Mouse (Mus musculus) cerebellum, postnatal 14 days (tissue): ENCODE results near the gene Fbxo6.
"Not testable (repeated sequence)": the region's sequence is repeated elsewhere in the genome, so short reads cannot be mapped to it uniquely, and the experiment has no call there.

Experiments
- DNase-seq, 2 experiments: peaks; one replicate each; pipeline ENCODE4 v3.0.0; 2021; ENCODE audit warnings: mixed read lengths in 2 of 2

Gene Fbxo6

DNA sequence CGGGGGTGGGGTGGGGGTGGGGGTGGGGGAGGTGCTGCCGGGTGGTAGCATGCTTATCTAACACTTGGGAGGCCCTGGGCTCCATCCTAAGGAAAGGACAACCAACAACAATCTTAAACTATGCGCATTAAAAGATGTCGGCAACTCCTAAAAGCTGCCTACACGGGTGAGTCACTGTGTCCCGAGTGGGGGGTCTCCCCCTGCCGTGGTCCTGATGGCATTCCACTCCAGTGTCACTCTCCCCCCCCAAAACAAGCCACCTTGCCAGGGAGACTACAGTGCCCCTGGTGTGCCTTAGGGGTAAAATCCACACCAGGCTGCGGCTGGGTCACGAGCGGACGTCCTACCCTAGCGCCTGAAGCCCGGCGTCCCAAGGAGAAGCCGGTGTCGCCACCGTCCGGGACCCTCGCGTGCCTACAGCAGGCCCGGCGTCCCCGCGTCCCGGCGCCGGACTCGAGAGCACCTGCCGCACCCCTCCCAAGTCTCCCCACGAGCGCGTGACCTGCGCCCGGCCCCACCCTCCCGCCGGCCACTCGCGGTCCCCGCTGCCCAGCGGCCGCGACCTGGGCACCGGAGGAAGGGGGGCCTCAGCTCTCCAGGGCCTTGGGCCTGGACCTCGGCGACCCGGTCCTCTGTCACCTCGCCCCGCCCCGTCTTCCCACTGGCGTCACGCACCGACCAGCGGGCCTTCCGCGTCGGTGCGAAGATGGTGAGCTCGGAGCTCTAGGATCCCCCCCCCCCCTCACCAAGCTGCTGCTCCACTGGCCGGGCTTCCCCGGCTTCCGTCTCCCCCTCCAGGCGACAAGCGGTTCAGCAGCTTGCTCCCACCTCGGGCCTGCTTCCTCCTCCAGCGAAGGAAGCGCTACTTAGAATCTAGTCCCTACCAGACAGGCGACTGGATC is at the start of gene Fbxo6:
Gene Fbxo6 (minus strand): TSS at position 874 of the 902 bp plus-strand sequence.
- DNase-seq, result peak; percentile 90 to 92

DNA sequence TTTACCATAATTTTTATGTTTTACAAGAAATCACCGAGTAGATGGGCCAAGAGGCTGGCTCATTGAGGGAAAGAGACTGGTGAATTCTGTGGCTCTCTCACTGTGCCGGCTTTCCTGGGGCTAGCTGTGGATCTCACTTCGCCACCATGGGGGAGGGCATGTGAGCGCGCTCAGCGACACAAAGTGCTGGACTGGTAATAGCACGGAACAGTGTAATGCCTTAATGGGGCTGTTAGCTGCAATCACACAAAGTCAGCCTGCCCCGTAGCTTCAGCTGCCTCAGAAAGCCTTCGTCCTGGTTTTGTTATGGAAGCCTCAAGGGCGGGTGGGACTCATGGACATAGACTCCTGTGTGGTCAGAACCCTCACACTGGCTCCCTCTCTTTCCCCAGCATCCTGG is 46.8 kb upstream of the Fbxo6 start:
- DNase-seq, result no peak

DNA sequence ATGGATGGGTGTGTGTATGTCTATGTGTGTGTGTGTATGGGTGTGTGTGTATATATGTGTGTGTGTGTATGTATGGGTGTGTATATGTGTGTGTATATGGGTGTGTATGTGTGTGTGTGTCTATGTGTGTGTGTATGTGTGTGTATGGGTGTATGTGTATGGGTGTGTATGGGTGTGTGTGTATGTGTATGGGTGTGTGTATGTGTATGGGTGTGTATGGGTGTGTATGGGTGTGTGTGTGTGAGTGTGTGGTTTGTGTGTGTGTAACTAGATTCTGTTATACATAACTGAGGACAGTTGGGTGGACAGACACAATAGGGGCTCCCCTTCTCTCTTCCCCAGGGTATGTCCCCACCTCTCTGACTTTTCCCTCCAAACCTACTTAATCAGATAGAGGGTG is 42.5 kb upstream of the Fbxo6 start:
- no peak for DNase-seq

DNA sequence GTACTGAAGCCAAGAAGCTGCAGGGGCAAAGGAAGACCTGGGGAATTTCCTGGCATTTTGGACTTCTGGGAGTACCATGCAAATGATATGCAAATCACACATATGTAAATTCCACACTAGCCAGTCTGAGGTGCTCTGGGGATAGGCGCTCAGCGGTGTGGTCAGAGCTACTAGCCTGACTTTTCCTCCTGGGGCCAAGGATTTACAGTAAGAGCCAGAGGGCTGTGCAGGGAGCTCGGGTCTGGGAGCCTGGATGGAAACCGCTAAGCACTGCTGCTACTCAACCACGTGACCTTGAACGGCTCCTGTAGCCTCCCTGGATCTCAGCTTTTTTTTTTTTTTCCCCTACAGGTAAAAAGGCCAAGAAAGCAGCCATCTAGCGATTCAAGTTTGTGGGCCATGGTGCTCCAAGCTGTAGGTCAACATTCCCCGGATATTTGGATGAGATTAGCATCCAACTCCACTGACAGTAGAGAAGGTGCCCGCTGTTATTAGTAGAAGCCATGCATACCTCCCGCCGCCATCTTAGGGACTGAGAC is 40.8 kb upstream of the Fbxo6 start:
- peak in 1 of 2 experiments; percentile 44 for DNase-seq

DNA sequence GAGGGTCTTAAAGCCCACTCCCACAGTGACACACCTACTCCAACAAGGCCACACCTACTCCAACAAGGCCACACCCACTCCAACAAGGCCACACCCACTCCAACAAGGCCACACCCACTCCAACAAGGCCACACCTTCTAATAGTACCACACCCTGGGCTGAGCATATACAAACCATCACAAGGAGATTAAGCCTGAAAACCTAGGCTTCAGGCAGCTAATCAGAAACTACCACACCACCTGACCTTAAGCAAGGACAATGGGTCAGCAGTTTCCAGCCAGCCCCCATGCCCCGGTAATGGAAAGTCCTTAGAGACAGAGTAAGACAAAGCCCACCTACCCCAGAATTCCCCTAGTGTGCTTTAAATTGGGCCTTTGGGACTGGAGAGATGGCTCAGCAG is 36.8 kb upstream of the Fbxo6 start:
- DNase-seq, result not testable (repeated sequence)

DNA sequence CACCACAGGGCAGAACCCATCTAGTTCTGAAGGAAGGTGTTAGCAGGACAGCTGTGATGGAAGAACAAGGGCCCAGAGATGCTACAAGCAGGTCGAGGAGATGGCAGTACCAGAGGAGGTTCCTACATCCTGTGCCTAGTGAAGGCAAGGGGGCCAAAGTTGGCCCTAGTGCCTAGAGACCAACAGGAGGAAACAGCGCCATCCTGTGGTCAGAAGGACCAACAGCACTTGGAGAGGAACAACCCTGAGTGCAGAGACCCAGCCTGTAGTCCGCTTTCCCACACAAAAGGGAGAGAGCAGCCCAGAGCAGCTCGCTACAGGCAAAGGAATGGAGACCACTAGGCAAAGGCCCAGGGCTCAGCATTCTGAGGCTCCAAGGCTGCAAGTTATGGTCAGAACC is 33.9 kb upstream of the Fbxo6 start:
- no peak for DNase-seq

DNA sequence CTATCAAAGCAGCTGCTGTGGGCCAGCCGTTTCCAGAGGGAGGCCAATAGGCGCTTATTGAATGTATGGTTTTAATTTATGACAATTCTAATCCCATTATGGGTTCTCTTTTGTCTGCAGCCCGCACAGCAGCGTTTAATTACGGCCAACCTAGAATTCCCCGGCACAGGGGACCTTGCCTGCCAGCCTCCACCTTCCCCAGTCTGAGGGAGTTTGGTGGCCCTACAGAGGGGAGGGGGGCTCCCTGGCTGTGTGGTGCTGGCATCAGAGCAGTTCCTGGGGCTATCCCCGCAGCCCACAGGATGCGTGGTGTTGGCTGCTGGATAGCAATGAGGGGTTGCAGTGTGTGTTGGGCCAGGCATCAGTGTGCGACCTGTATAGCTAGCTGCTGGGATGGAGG is 32.6 kb upstream of the Fbxo6 start:
- DNase-seq, result no peak

DNA sequence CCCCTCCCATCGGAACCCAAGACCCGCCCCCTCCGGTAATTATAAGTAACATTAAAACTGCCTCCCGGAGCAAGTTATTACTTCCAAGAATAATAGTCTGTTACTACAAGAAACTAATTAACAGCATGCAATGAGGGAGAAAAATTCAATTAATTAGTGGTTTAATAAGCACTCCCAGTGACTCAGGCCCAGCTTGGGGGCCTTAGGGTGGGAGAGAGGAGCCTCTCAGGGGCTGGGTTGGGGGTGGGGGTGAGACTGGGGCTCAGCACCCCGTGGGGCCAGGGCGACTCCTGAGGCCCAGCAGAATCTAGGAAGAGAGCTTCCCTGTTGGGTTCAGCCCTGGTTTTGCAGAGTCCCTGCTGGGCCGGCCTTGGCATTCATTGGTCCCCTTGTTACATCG is 30.4 kb upstream of the Fbxo6 start:
- DNase-seq, result no peak

DNA sequence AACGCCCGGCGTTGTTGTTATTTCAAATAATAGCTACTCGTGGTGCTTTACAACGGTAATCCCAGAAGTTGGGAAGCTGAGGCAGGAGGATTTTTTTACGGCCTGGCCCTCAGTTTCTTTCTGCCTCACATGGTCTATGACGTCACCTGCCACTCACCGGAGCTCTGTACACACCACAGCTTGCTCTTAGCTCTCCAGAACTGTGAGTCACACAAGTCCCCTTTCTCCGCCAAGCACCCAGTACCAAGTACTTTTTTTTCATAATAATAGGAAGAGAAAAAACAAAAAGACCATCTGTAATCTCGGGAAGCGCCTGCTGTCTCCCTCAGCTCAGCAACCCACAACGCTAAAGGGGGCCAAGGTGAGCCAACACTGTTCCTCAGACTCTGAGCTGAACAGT is 29.5 kb upstream of the Fbxo6 start:
- no peak for DNase-seq

DNA sequence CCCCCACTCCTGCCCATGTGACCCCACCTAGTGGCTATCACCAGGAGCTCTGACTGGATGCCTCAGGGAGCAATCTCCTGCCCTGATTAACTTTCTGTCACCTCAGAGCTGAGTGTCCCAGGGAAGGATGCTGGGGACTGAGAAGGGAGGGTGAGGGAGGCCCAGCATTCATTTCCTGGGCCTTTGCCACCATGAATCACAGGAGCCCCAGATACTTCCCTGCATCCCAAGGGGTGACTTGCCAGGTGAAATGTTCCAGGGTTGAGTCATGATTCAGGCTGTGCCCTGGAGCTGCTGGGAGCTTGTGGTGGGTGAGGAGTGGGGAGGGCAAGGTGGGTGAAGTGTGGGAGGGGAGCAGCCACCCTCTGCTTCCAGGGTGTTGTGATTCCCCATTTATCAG is 25.8 kb upstream of the Fbxo6 start:
- DNase-seq, result no peak

DNA sequence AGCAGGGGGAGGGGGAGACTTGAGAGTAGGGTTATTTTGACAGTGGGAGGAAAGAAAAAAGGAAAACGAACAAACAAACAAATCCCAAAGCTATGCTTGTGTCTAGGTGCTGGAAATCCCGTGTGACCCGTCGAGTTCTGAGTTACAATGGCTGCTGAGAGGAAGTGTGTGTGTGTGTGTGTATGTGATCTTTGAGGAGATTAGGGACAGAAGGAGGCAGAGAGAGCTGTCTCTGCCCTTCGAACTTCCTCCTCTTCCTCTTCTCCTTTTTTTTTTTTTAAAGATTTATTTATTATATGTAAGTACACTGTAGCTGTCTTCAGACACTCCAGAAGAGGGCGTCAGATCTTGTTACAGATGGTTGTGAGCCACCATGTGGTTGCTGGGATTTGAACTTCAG is 24.7 kb upstream of the Fbxo6 start:
- DNase-seq, result not testable (repeated sequence)

DNA sequence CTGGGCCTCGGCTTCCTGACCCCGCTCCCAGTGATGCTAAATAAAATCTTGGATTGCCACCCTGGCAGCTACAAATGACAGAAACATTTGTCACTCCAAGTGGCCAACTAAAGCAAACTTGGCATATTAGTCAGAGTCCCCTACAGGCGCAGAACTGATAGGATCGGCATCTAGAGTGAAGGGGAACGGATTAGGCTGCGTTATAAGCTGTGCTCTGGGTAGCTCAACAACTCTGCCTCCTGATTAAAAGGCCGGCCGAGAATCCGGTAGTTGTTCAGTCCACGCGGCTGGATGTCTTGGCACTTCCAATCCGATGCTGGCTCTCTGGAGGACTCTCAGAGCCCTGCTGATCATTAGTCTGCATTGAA is 22.5 kb upstream of the Fbxo6 start:
- no peak for DNase-seq

DNA sequence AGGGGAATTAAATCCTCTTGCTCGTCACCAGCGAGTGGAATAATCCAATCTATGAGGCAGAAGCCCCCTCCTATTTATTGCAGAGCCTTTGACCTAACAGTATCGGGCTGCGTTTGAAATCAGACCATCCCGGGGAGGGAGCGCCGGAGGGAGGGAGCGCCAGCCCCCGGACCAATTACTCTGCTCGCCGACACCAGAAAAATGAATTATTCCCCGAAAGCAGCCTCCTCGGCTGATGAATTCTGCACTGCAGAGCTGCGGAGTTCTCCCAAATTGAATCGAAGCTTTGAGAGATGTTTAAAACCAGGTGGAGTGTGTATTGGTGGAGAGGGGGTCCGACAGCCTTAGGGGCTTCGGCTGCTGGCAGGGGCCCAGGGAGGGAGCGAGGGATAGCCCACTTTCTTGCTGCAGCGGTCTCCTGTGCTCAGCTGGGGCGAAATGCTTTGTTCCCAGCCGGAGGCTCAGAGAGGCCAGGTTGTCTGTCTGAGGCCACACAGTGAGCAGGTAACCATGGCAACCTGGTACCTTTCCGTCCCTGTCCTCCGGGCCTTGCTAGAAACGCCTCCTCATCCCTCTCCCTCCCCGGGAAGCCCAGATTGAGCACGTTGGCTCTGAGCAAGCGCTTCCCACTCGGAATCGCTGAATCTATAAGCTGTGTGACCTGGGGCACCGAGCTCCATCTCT is 22.0 kb upstream of the Fbxo6 start:
- DNase-seq, result peak; percentile 62 to 74

DNA sequence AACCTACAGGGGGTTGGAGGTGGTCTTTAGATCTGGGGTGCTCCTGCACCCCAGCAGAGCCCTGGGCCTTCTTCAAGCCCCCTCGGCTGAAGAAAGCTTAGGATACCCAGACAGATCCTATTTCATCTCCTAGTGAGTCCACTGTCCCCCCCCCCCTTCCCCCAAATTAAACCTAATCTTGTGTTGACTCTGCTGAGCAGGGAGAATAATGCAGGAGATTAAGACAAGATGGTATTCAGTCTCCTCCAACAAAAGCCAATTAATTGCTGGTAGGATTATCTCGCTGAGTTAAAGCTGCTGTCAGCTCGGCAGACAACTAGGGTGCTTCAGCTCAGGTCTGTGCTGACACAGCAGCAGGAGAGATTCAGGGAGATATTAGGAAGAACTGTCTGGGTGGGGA is 19.3 kb upstream of the Fbxo6 start:
- DNase-seq, result no peak

DNA sequence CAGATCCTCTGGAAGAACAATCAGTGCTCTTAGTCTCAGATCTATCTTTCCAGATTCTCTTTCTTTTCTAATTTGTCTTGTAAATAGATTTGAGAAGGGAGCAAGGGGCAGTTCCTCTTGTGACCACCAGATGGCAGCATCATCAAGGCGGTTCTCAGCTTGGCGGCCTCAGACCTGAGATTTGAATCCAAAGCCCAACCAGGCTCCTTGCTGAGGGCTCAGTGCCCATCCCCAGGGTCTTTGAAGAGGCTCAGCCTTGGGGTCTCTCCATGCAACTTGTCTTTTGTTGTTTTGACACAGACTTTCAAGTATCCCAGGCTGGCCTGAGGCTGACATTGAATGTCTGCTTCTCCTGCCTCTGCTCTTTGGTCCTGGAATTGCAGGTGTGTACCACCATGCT is 18.9 kb upstream of the Fbxo6 start:
- peak; percentile 80 to 81 for DNase-seq

DNA sequence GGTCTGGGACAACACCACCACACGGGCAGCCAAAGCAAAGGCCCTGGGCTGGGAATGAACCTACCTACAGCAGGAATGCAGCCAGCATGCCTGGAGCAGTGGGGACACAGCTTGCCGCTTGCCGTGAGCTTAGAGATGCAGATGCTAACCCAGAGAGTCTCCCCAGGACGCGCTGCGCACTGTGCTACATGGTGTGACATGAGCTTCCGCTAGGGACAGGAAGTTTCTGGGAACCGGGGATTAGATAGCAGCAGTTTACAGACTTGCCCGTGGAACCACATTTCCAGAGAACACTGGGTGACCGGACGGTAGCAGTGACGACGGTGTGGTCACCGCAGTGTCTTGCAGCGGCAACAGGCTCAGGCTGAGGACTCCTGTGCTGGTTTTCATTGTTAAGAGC is 17.6 kb upstream of the Fbxo6 start:
- DNase-seq, result no peak

DNA sequence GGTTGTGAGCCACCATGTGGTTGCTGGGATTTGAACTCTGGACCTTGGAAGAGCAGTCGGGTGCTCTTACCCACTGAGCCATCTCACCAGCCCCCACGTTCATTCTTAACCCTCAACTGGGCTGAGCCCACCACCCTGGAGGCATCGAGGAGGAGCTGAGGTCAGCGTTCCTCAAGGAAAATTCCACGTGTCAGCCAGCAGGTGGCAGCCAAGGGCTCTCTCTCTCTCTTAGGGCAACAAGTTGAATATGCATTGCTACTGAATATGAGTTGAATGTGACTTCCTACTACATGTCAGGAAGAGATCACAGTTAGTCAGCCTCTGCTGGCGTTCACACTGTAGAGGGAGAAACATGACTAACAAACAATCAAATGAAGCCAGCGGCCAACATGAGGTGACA is 16.3 kb upstream of the Fbxo6 start:
- DNase-seq, result peak; percentile 84 to 87

DNA sequence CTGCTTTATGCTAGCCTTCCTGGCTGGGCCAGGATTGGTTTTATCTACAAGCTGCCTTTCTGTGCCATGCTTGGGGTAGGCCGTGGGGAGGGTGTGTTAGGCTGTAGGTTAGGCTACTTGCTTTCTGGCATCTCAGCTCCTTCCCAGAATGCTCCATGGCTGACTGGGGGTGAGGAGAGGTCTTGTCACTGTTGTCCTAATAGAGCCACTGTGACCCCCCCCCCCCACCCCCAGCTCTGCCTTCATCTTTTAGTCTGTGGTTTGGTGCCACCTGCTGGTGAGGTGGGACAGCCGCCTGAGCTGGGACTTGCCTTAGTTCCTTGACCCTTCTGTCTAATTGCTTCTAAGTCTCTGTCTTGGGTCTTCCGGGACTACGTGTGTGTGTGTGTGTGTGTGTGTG is 15.0 kb upstream of the Fbxo6 start:
- DNase-seq, result peak; percentile 83 to 92

DNA sequence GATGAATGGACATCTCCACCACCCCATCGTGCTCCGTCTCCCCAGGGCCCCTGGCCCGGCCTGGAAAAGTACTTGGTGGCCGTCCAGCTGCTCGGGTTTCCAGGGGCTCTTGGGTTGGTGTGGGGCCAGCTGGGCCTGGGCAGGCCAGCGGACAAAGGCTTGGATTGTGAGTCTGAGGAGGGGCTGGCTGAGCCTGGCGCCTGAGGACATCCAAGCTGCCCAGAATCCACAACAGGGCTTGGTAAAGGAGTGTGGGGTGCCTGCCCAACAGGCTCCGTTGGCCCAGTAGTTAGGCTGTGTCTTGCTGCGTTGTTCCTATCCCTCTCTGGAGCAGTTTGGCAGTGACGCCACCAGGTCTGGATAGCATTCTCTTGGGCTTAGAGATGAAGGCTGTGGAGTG is 14.5 kb upstream of the Fbxo6 start:
- peak; percentile 67 to 74 for DNase-seq

DNA sequence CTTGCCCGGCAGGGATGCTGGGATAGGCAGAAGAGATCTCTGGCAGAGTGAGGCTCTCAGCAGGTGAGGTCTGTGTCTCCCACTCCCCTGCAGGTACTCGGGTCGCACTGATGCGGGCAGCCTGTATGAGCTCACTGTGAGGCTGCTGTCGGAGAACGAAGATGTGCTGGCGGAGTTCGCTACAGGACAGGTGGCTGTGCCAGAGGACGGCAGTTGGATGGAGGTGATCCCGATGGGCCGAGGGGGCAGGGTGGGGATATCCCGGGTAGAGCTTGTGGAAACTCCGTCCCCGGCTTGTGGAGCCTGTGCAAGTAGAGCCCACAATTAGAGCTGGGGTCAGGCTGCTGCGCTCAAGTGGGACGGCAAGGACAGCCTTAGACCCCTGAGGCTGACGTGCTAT is 13.6 kb upstream of the Fbxo6 start:
- DNase-seq, result no peak

DNA sequence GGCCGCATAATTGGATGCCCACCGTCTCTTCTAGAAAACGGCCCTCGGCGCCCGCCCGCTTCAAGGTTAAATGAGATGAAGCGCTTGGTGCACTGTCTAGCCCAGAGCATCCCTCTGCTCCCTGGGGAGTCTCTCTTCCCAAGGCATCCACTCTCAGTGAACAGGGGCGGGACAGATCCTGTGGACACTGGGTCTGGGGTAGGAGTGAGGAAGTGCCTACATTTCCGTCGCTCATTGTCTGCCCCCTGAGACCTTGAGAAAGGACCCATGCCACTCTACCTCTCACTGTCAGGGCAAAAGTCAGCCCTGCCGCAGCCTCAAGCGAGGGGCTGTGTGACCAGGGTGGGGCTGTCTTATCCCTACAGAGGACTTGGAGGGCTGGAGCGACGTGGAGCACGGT is 12.5 kb upstream of the Fbxo6 start:
- no peak for DNase-seq

DNA sequence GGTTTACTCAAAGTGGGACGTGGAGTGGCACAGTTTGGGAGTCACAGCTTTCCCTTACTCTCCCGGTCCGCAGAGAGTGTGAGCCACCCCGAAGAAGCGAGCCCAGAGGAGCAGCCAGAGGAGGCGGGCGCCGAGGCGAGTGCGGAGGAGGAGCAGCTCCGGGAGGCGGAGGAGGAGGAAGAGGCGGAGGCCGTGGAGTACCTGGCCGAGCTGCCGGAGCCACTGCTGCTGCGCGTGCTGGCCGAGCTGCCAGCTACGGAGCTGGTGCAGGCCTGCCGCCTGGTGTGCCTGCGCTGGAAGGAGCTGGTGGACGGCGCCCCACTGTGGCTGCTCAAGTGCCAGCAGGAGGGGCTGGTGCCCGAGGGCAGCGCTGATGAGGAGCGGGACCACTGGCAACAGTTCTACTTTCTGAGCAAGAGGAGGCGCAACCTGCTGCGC is 12.1 kb upstream of the Fbxo6 start:
- peak; percentile 68 to 75 for DNase-seq

DNA sequence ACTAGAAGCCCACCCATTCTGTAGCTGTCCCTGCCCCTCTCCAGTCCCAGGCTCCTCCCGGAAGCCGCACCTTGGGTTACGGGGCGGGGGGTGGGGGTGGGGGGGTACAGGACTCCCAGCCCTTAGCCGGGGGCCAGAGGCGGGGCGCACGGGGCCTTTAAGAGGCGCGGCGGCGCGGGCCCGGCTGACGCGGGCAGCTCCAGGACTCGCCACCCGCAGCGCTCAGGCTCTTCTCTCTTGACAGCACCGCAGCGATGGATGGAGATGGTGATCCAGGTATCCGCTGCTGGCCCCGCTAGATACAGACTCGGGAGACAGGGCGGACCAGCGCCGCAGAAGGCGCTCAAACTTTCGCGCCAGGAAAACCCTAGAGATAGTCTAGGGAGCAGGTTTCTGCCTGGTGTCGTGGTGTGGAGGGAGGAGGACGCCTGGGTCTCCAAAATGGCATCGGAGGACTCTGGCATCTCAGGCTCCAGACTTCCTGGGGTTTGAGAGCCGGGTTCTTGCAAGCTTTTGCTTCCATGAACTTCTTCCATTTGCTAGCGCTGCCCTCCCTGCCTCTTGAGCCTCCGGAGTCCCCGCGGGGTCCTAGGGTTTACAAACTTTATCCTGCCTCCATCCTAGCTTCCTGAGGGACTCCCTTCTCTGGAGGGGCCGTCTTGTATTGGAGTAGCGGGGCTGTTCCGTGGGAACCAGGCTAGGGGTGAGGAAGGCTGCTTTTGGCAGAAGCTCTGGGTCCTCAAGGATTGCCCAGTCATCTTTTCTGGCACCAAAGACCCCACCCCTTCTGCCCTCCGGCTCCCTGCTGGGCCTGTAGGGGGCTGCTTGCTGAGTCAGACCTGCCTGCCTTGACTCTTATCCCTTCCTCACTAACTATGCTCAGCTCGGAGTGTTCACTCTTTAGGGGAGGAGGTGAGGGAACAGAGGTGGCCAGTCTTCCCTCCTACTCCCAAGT is 8.8 kb upstream of the Fbxo6 start, which contains the start of the genes Fbxo44 and Fbxo2:
Gene Fbxo44 (minus strand): TSS at position 47 of the 955 bp plus-strand sequence.
Gene Fbxo2 (plus strand): TSS at position 186 of the 955 bp plus-strand sequence.
- DNase-seq, result peak; percentile 64 to 70
